Mouse (Mus musculus) gastrocnemius, postnatal 10 days (tissue): ENCODE data around the gene Zfp27. TPM values are rescaled to one million over a fixed set of nuclear protein-coding genes. Genes with fewer than 3 reads are reported as not detected.

Experiments
- DNase-seq: peaks from one replicate; pipeline ENCODE4 v3.0.0; 2021; ENCODE audit warnings: mixed read lengths
- long read RNA-seq, 2 experiments: library from polyadenylated mRNA; stranded (forward); transcript quantifications; one replicate each; pipeline ENCODE4 v2.0.0; 2021
- total RNA-seq, 2 experiments: library from RNA; stranded (reverse); gene quantifications; 2 replicates each; pipeline ENCODE4 v1.2.3; 2021

Gene Zfp27
- total RNA-seq, result 10 to 100 TPM in 1 of 2 experiments, 1 to 10 TPM in 1; 8.5 to 10.5 TPM
- long read RNA-seq, experiment 1, partial matches to known transcripts, result 0 of 12 reads
- long read RNA-seq, experiment 1, other reads (novel, unspliced or antisense), result 10 of 12 reads
- long read RNA-seq, experiment 2, partial matches to known transcripts, result 0 of 8 reads
- long read RNA-seq, experiment 2, other reads (novel, unspliced or antisense), result 6 of 8 reads

DNA sequence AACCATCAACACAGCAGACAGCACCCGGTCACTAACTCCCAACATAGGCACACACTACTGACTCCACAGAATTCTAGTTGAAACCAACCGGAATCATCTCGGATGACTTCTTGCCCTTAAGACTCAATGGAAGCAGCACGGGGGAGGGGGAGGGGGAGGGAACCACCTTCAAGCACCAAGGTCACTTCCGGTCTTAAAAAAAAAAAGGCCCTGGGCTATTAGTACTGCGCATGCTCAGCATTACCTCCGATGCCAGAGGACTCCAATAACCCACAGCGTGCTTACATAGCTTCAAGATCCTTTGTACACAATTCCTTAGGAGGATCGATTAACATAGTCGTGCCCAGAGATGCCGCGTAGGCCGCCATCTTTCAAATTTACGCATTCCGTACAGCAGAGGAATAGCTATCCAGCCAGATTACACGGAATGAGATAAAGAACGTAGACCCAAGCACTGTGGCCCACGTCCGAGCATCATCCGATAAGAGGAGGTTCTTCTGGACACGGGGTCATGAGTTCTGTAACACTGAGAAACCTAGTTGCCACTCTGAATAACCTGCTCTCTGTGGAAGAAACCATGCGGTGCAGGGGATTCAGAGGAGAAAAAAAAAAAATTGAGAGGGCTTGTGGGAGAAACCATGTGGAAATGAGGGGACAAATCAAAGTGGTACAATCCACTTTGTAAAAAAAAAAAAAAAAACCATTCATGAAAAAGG, at the start of gene Zfp27:
TSS of gene Zfp27 (minus strand) at position 607 of the 716 bp plus-strand sequence.
- DNase-seq, result peak; percentile 19

DNA sequence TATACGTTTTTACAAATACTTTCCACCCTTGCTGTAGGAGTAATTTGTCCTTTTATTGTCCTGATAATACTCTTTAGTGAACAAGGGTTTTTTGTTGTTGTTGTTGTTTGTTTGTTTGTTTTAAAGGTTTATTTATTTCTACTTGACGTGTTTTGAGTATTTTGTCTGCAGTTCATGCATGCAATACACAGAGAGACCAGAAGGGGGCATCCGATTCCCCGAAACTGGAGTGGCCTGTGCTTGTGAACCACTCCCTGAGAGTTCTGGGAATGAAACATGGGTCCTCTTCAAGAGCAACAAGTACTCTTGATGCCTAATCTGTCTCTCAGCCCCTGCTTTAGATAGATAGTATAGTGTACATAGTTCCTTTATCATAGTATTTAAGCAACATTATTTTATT, 48.4 kb upstream of the Zfp27 start:
- DNase-seq, result peak; percentile 38

DNA sequence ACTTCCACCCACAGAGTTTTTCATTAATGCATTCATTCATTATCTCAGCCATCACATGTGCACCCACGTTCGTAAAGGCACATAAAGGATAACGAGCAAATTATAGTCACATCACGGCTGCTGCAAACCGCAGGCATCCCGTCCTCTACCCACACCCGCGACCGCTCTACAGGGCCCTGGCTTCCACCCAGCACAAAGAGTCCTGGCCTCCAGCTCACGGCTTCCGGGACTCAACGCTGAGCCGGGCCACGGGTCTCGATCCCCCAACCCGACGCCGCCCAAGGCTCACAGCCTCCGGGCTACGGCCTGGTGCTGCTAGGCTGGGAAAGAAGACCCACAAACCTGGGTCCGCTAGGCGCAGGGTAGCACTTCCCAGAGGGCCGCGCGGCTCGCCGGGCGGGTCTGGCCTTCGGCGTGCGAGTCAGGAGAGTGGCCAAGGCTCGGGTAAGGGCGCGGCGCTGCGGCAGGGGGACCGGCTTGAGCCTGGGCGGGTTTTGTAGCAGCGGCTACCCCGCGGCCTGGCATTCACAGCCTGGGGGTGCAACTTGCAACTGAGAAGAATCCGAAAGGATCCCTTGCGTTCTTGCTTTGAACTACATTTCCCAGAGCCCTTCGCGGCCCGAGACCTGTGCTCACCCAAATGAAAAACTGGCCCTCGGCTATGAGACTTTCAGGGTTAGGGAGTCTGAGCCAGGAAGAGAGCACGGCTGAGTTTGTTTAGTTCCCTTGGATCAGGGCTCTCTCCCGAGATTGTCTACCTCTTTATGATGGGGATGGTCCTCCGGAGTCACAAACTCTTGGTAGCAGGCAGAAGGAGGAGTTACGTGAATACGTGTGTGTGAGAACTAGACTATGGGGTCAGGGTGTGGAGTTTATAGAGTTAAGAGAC, 47.4 kb upstream of the Zfp27 start, which contains the start of gene Zfp74:
TSS of gene Zfp74 (minus strand) at position 577 of the 889 bp plus-strand sequence.
- DNase-seq, result peak; percentile 70

DNA sequence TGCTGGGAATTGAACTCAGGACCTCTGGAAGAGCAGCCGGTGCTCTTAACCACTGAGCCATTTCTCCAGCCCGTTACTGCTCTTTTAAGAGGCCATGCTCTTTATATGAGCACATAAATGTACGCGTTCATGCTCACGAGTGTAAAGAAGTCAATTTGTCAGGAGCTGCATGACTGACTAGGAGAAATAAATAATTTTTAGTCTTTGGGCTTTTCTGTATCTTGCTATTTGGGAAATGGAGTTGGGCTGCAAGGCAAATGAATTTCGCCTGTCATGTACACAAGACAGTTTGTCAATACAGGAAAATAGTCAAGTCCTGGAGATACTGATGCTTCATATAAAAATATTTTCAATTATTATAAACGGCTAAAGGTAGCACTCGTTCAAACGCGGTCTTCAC, 46.7 kb upstream of the Zfp27 start:
- no peak for DNase-seq

DNA sequence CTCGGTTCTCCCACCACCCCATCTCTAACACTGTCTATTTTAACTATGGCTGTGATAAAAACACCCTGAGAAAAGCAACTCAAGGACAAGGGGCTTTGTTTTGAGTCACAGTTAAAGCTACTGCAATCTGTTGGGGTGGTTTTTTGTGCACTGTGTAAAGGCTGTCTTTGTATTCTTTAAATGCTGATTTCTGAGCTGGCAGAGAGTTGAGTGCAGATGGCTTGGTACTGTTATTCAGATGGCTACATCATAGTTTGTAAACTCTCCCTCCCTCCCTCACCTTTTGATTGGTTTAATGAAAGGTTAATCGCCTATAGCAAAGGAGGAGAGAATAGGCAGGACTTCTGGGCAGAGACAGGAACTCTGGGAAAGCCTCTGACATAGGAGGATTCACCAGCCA, 37.8 kb upstream of the Zfp27 start:
- no peak for DNase-seq

DNA sequence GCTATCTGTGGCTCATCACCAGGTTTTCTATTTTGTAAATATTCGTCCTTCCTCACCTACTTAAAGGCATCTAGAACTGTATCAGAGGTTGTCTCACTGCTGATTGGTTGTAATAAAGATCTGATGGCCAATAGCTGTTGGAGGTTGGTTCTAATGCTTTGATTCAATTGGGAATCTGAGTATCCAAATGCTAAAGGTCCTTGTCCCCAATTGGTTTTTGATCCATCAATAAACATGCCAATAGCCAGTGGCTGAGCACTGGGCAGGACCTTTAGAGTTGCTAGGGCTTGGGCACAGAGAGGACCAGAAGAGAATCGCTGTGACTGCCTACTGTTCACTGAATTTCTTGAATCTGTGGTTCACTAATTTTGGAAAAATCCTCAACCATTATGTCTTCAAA, 37.3 kb upstream of the Zfp27 start:
- DNase-seq, result no peak

DNA sequence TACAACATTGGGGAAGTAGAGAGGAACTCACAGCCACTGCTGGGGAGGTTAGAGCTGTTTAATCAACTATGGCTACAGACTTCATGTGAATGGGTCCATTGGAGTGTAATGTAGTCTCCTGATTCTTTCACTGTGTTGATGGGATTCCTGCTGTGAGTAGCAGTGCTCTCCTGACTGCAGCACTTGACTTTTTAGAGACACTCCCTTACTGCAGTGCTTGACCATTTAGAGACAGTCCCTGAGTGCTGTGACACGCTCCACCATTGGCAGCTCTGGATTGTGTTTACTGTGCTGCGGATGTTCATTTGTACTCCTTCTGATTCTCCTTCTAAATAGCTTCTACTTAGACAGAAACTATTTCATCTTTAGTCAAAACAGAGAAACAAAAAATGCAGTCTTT, 36.4 kb upstream of the Zfp27 start:
- no peak for DNase-seq

DNA sequence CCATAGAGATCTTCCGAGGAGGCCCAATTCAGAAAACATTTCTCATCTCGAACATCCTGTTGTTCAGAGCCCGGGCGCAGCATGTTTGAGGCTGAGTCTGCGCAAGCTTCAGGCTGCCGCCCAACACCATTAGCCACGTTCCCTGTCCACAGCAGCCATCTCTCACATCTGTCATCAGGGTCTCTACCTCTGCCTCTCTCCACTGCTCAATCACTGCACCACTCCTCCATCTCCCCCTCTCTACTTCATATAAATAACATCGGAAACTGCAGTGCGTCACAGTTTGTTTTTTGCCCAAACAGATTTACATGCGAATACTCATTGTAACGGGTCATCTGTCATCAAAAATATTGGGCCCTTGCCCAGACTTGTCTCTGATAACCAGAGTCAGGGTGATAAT, 34.7 kb upstream of the Zfp27 start:
- no peak for DNase-seq

DNA sequence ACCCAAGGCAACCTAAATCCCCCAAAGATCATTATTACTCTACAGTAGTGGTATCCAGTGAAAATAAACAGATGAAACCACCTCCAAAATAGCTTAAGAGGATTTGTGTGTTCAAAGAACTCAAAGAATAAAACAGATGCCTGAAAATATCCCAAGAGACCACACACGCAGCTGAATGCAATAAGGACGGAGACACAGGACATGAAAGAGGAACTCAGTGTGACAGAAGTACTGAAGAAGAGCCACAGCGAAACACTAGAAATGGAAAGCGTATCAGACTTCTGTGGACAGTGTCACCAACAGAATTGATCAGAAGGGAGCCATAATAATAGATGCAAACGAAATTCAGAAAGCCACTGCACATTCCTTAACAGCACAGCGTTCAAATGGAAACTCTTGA, 32.5 kb upstream of the Zfp27 start:
- no peak for DNase-seq

DNA sequence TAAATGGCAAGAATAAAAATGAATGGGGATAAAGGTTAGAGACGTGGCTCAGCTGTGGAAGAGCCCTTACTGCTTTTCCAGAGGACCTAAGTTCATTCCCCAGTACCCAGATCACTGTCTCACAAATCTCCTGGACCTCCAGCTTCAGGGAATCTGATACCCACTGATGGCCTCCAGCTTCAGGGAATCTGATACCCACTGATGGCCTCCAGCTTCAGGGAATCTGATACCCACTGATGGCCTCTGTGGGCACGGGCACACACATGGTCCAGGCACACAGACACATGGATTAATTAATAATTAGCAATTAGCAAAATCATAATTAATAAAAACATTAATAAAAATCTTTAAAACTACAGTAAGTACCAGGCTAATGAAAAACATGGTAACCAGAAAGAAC, 16.4 kb upstream of the Zfp27 start:
- peak; percentile 28 for DNase-seq

DNA sequence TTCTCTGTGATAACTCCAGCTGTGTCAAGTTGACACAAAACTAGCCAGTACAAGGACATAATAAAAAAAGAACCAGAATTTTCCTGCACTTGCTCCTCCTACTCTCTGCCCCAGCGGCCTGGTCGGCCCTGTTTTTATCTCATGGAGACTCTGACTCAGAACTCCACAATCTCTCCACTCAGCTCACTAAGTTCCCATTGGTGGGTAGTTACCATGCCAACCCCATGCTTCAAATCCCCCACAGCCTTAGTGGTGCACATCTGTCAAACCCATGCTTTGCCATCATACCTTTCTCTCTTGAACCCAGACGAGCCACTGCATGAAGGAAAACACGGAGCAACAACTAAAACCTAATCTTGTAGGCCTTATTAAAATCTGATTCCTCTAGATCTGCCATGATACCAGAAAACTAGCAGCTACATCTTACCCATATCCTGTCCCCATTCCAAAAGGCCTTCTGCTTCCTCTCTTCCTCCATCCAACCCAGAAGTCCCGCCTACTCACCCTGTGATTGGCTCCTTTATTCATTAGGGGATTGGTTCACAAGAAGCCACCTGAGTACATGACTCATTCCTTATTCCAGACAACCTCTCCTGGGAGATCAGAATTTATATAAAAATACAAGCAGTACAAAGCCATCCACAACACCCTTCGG, 15.2 kb upstream of the Zfp27 start:
- no peak for DNase-seq

DNA sequence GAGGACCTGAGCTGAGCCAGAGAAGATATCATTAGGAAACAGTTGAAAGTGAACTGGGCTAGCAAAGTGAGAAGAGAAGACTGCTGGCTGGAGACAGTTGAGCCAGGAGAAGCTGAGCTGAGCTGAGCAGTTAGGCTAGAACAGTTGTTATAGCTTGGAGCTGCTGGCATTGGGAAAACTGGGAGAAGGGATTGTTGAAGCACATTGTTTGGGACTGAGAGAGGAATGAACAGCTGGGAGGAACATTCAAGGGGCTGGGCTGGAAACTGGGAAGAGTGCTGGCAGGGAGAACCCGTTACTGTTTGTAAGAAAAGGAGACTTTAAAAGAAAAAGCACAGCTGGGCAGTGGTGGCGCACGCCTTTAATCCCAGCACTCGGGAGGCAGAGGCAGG, 11.7 kb upstream of the Zfp27 start:
- peak; percentile 23 for DNase-seq

DNA sequence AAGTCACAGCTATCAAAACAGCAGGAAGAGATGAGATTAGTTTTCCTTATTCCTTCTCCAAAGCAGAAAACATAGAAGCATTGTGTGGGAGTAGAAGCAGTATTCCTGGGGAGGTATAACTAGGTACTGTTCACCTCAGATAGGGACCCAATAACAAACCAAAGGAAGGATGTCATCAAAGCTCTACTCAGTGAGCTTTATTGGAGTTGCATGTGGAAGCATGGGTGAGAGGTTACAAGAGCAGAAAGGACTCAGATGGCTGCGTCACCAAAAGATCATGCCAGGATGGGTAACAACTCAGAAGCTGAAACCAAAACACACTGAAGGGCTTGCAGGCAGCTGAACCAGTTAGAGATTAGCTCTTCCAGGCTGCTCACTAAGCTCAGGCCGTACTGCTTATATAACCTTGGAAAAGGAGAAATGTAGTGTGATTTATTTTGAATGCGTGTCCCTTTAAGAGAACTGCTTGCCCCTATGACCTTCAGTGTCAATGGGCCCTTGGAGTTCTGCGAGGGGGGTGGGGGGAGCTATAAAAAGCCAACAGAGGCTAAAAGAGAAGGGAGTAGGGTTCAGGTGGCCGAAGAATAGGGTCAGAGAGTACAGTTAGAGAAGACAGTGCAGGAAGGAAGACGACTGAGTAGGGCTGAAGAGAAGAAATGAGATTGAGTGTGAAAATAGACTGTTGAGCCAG, 11.1 kb upstream of the Zfp27 start:
- no peak for DNase-seq

DNA sequence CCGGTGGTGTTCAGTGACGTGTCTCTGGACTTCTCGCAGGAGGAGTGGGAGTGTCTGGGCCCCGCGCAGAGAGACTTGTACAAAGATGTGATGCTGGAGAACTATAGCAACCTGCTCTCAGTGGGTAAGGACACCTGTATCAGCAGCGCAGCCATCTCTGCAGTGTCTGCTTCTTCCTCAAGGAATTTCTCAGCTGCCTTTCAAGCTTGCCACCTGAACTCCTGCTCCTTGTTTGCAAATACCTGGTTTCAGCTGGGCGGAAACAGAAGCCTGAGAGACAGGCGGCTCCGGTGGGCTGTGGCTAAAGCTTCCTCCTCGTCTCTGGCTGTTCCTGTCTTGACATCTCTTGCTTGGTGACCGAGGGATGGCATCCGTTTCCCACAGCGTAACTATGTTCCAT, 5.8 kb upstream of the Zfp27 start:
- no peak for DNase-seq

DNA sequence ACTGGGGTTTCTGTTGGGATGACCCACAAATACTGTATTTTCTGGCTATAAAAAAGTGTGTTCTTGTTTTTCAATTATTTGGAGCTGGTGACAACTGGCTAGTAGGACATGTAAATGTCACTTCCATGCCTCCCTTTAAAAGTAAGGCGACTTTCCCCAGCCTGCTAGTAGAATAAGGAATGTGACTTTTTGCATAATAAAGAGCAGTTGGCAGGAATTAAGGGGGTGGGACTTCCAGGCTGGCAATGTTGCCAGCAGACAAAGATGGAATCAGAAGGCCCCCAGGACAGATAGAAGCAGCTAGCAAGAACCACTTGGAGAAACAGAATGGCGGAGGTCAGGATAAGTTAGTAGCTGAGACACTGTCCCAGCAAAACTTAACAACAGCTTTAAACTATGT, 3.9 kb upstream of the Zfp27 start:
- DNase-seq, result no peak

DNA sequence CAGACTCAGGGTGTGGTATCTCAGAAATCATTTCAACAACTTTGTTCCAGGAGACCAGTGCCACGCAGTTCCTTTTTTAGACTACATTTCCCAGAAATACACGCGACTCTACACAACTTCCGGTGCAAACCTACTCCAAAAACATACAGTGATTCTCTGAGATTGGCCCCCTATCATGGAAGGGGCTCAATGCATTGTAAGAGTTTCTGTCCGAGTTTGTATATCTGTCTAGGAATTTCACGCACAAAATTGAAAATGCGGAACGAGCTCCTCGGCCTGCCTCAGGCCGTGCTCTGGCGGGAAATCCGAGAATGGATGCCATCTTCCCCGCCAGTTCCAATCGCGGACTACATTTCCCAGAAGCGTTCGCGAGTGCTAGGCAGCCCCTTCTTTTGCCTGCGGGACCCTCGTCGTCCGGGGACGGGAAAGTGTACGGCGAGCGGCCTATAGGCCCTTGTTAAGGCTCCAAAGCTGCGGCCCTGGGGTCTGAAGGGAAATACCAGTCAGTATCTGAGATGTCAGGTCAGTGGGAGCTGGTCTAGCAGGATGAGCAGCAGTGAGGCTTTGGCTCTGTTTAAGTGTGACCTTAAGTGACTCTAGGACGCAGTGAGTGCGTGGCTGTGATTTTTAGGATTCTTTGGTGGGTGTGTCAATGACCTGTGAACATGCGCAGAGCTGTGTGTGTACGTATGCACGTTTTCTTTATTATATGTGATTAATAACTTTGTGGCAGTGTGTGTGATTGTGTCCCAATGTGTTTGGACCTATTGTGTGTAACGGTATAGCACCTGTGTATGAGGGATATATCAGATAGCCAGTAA, 2.0 kb upstream of the Zfp27 start, which contains the start of gene Zfp383:
TSS of gene Zfp383 (plus strand) at position 94 of the 821 bp plus-strand sequence.
- DNase-seq, result peak; percentile 73

DNA sequence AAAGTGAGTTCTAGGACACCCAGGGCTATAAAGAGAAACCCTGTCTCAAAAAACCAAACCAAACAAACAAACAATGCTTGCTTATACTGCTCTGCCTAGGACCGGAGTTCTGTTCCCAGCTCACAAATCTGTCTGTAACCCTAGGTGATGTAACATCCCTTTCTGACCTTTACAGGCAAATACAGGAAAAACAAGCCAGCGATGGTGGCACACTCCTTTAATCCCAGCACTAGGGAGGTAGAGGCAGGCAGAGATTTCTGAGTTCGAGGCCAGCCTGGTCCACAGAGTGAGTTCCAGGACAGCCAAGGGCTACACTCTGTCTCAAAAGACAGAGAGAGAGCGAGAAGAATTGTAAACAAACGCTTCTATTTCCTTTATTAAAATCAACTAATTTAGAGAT, 834 bp upstream of the Zfp27 start:
- no peak for DNase-seq

DNA sequence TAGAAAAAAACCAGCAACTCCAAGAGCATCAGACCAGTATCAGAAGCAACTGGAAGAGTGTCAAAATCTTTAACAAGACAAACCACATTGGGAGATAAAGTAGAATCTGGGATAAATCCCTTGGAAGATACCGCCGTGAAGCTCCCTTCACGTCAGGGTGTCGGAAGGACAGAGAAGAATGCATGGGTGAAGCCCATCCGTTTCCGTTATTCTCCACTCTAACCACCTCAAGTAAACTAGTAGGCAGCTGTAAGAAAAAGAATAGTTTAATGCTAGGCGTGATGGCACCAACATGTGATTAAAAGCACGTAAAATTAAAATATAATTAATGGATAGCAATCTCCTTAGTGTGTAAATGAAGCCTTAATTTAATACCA, 298 bp upstream of the Zfp27 start:
- no peak for DNase-seq

DNA sequence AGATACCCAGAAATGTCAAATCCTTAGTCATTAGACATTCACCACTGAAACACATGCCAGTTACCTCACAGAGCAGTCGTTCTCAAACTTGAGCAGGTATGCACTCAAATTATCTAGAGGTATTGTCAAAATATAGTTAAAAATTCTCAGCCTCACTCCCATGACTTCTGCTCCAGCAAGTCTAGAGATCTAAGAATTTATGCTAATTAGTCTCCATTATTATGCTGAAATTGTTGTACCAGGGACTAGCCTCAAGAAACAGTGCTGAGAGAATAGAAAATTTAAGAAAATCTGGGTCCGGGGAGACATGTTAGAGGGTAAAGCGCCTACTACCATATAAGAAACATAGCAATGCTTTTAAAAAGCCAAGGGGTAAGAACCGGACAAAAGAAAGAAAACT, 2.3 kb downstream of the Zfp27 start:
- no peak for DNase-seq

DNA sequence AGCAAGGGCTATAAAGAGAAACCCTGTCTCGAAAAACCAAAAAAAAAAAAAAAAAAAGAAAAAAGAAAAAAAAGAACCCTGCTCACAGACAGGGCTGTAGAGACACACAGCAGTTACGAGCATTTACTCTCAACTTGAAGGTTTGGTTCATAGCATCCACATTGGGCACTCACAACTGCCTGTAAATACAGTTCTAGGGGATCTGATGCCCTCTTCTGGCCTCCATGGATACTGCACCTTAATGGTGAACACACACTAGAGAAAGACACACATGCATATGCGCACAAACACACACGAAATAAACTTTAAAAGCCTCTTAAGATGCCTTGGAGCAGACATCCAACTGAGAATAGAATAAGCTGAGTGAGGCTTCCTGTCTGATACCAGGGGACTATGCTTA, 8.0 kb downstream of the Zfp27 start:
- DNase-seq, result no peak

DNA sequence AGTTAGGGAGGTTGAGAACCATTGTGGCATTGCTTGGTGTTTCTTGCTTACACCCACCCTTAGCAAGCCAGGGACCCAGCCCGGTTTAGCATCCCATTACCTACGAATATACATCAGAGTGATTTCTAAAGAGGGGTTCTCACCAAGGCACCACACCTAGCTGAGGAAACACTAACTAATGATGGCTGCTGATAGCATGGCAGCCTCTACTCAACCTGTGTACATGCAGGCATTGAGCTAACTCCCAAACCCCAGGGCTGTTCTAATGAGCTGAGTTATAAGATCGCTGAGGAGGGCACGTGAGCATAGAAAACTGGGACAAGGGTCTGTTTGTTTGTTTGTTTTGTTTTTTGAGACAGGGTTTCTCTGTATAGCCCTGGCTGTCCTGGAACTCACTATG, 13.6 kb downstream of the Zfp27 start:
- DNase-seq, result no peak
